Mouse (Mus musculus): ENCODE results near the gene AC141477.1.

The AC141477.1 gene

DNA sequence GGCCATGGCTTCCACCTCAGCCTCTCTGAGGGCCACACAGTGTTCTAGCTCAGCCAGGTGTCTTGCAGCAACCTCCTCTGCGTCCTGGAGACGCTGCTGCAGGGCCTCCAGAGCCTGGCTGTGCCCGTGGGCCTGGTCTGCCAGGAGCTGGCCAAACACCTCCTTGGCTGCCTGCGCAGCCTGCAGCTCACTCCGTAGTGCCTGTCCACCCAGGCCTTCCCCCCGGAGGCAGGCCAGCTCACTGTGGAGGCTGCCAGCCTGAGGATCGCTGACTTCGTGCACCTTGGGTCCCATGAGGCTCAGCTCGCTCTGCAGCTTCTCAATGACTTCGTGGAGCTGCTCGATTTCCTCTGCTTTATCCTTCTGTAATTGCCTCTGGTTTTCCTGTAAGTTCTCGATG lies 47.6 kb downstream of the AC141477.1 start:
- no peak for DNase-seq

DNA sequence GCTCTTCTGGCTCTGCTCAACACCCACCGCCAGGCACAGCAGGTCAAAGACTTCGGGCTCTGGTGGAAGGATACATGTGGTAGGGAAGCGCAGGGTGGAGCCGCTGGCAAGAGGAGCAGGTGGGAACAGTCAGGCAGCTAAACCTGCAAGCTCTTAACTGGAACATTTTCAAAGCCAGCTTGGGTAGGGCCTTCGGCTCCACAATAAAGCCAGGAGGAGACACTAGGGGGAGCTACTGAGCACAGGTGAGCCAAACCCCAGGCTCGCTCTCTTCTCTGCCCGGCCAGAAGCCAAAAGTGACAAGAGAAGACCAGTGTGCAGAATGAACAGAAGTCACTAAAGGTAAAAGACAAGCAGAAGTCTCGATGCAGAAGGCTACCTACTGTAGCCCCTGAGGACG lies 48.5 kb downstream of the AC141477.1 start:
- DNase-seq, result peak; percentile 29

GRCm38 (mm10) chr10:76391166-76391565 lies 49.1 kb downstream of the AC141477.1 start:
- no peak for DNase-seq

Data from retina, postnatal 1 day (tissue).